Mouse (Mus musculus): ENCODE data around the gene Rps5. TPM values are rescaled to one million over a fixed set of nuclear protein-coding genes. Genes with fewer than 3 reads are reported as not detected.
"Not testable (repeated sequence)": the region's sequence is repeated elsewhere in the genome, so short reads cannot be mapped to it uniquely, and the experiment has no call there.

The Rps5 gene
- polyA plus RNA-seq, 1 experiment = 1,420 TPM

GRCm38 (mm10) chr7:12897655-12898410, 24.3 kb upstream of the Rps5 start, which contains the start of gene Zscan22:
Gene Zscan22, plus strand, starts transcription at chr7:12897815.
- peak; percentile 91 for DNase-seq
- Histone ChIP-seq H3K4me3 (replicated peaks; ENCODE audit: extremely low read depth, low read depth, low read length) (peak within 1 kb of the TSS; percentile 87), H3K4me1 (ENCODE audit: control insufficient read depth, insufficient read depth, low read length) (no peaks in the 10 kb centered on the region; the same call in 1 of the 2 replicates)
- 4% methylated on average over 36 of the region's 36 CpGs for WGBS
- TF ChIP-seq POLR2A (IDR thresholded peaks at IDR 0.05; ENCODE audit: borderline replicate concordance, extremely low read depth, low read depth, low read length) = peak; percentile 67; the same call in 1 of the 2 replicates
- no peak for TF ChIP-seq CTCF (IDR thresholded peaks at IDR 0.05; ENCODE audit: insufficient read depth, low read length)

GRCm38 (mm10) chr7:12901517-12901916, 20.6 kb upstream of the Rps5 start:
- WGBS = 86% methylated on average over 5 of the region's 5 CpGs
- no peak overlapping the region for H3K4me3 ChIP-seq (replicated peaks; ENCODE audit: extremely low read depth, low read depth, low read length)
- H3K4me1 ChIP-seq (ENCODE audit: control insufficient read depth, insufficient read depth, low read length) = no peaks in the 10 kb centered on the region; the same call in 1 of the 2 replicates
- TF ChIP-seq POLR2A (IDR thresholded peaks at IDR 0.05; ENCODE audit: borderline replicate concordance, extremely low read depth, low read depth, low read length) (no peak), CTCF (IDR thresholded peaks at IDR 0.05; ENCODE audit: insufficient read depth, low read length) (no peak)
- DNase-seq = no peak

- WGBS = 67% methylated on average over 10 of the region's 10 CpGs
- H3K4me3 ChIP-seq (replicated peaks; ENCODE audit: extremely low read depth, low read depth, low read length) = no peak overlapping the region
- H3K4me1 ChIP-seq (ENCODE audit: control insufficient read depth, insufficient read depth, low read length) = no peaks in the 10 kb centered on the region; the same call in 1 of the 2 replicates
- no peak for TF ChIP-seq POLR2A (IDR thresholded peaks at IDR 0.05; ENCODE audit: borderline replicate concordance, extremely low read depth, low read depth, low read length)
- TF ChIP-seq CTCF (IDR thresholded peaks at IDR 0.05; ENCODE audit: insufficient read depth, low read length) = no peak
- no peak for DNase-seq
These were observed 18.5 kb upstream of the Rps5 start for GRCm38 (mm10) chr7:12903623-12904022.

- TF ChIP-seq POLR2A (IDR thresholded peaks at IDR 0.05; ENCODE audit: borderline replicate concordance, extremely low read depth, low read depth, low read length) (no peak), CTCF (IDR thresholded peaks at IDR 0.05; ENCODE audit: insufficient read depth, low read length) (no peak)
- no peaks in the 10 kb centered on the region for H3K4me1 ChIP-seq (ENCODE audit: control insufficient read depth, insufficient read depth, low read length)
- no peak for DNase-seq
- no peak overlapping the region for H3K4me3 ChIP-seq (replicated peaks; ENCODE audit: extremely low read depth, low read depth, low read length)
- 74% methylated on average over 1 of the region's 1 CpGs for WGBS
These were observed 16.9 kb upstream of the Rps5 start for GRCm38 (mm10) chr7:12905146-12905545.

- peak; percentile 71 for DNase-seq
- no peaks in the 10 kb centered on the region for H3K4me1 ChIP-seq (ENCODE audit: control insufficient read depth, insufficient read depth, low read length)
- WGBS = 33% methylated on average over 7 of the region's 7 CpGs
- peak overlapping the region; percentile 40 for H3K4me3 ChIP-seq (replicated peaks; ENCODE audit: extremely low read depth, low read depth, low read length)
- TF ChIP-seq POLR2A (IDR thresholded peaks at IDR 0.05; ENCODE audit: borderline replicate concordance, extremely low read depth, low read depth, low read length) (no peak), CTCF (IDR thresholded peaks at IDR 0.05; ENCODE audit: insufficient read depth, low read length) (peak; percentile 34; the same call in 1 of the 2 replicates)
These were observed 12.6 kb upstream of the Rps5 start for GRCm38 (mm10) chr7:12909498-12909962.

GRCm38 (mm10) chr7:12910181-12910668, 11.9 kb upstream of the Rps5 start:
- 3% methylated on average over 19 of the region's 19 CpGs for WGBS
- Histone ChIP-seq H3K4me1 (ENCODE audit: control insufficient read depth, insufficient read depth, low read length) (no peaks in the 10 kb centered on the region), H3K4me3 (replicated peaks; ENCODE audit: extremely low read depth, low read depth, low read length) (peak overlapping the region; percentile 95)
- TF ChIP-seq POLR2A (IDR thresholded peaks at IDR 0.05; ENCODE audit: borderline replicate concordance, extremely low read depth, low read depth, low read length) (peak; percentile 62; the same call in 1 of the 2 replicates), CTCF (IDR thresholded peaks at IDR 0.05; ENCODE audit: insufficient read depth, low read length) (no peak)
- DNase-seq = peak; percentile 70

- H3K4me3 ChIP-seq (replicated peaks; ENCODE audit: extremely low read depth, low read depth, low read length) = no peak overlapping the region
- TF ChIP-seq POLR2A (IDR thresholded peaks at IDR 0.05; ENCODE audit: borderline replicate concordance, extremely low read depth, low read depth, low read length) = no peak
- TF ChIP-seq CTCF (IDR thresholded peaks at IDR 0.05; ENCODE audit: insufficient read depth, low read length) = 0 out of 2 replicates have a peak, but pooled peaks have one; percentile 13
- no peaks in the 10 kb centered on the region for H3K4me1 ChIP-seq (ENCODE audit: control insufficient read depth, insufficient read depth, low read length)
- DNase-seq = no peak
These were observed 8.5 kb upstream of the Rps5 start for GRCm38 (mm10) chr7:12913556-12913955.

- H3K4me3 ChIP-seq (replicated peaks; ENCODE audit: extremely low read depth, low read depth, low read length); H3K4me1 ChIP-seq (ENCODE audit: control insufficient read depth, insufficient read depth, low read length); DNase-seq: not testable (repeated sequence)
- 81% methylated on average over 7 of the region's 8 CpGs for WGBS
These were observed 1.6 kb upstream of the Rps5 start for GRCm38 (mm10) chr7:12920495-12920894.

GRCm38 (mm10) chr7:12921318-12921704, 779 bp upstream of the Rps5 start:
- Histone ChIP-seq H3K4me1 (ENCODE audit: control insufficient read depth, insufficient read depth, low read length) (peaks cover 4% of the 10 kb centered on the region; the same call in 1 of the 2 replicates), H3K4me3 (replicated peaks; ENCODE audit: extremely low read depth, low read depth, low read length) (peak overlapping the region; percentile 86)
- DNase-seq = no peak
- TF ChIP-seq CTCF (IDR thresholded peaks at IDR 0.05; ENCODE audit: insufficient read depth, low read length) = no peak
- no peak for TF ChIP-seq POLR2A (IDR thresholded peaks at IDR 0.05; ENCODE audit: borderline replicate concordance, extremely low read depth, low read depth, low read length)
- 2% methylated on average over 3 of the region's 3 CpGs for WGBS

- no peak for DNase-seq
- no peak for TF ChIP-seq POLR2A (IDR thresholded peaks at IDR 0.05; ENCODE audit: borderline replicate concordance, extremely low read depth, low read depth, low read length)
- TF ChIP-seq CTCF (IDR thresholded peaks at IDR 0.05; ENCODE audit: insufficient read depth, low read length) = no peak
- 3% methylated on average over 8 of the region's 8 CpGs for WGBS
- Histone ChIP-seq H3K4me3 (replicated peaks; ENCODE audit: extremely low read depth, low read depth, low read length) (peak overlapping the region; percentile 94), H3K4me1 (ENCODE audit: control insufficient read depth, insufficient read depth, low read length) (peaks cover 4% of the 10 kb centered on the region; the same call in 1 of the 2 replicates)
These were observed 639 bp downstream of the Rps5 start for GRCm38 (mm10) chr7:12922729-12923128.
